Mouse (Mus musculus) thymus, adult 2 months (tissue): ENCODE measurements around the gene Lrrc10.

Experiments
- CTCF ChIP-seq: fragments of 200-500 bp; IDR thresholded peaks from 2 replicates; pipeline ENCODE4 v1.5.1; 2012; ENCODE audit warnings: mild to moderate bottlenecking, control low read depth, low read length, moderate library complexity, borderline replicate concordance; ENCODE audit not compliant: control insufficient read depth, poor library complexity, insufficient read depth; ENCODE audit errors: extremely low read depth
- POLR2A ChIP-seq: fragments of 200-500 bp; IDR thresholded peaks from 2 replicates; pipeline ENCODE4 v1.6.1; 2012; ENCODE audit warnings: mild to moderate bottlenecking, low read length, control low read depth, moderate library complexity; ENCODE audit not compliant: control insufficient read depth, poor library complexity, insufficient read depth; ENCODE audit errors: extremely low read depth

GRCm38 (mm10) chr10:116996236-116996600, 48.9 kb upstream of the Lrrc10 start:
- no peak for TF ChIP-seq CTCF
- no peak for TF ChIP-seq POLR2A
